Mouse (Mus musculus) heart, postnatal 0 days (tissue): ENCODE measurements around the gene Tns3.

Experiments
- CTCF ChIP-seq: IDR thresholded peaks from 2 replicates; pipeline ENCODE4 v1.5.1; 2016; ENCODE audit warnings: antibody characterized with exemption, control low read depth, low read depth
- EP300 ChIP-seq: IDR thresholded peaks from 2 replicates; pipeline ENCODE4 v1.6.1; 2016; ENCODE audit warnings: antibody characterized with exemption, low read depth

DNA sequence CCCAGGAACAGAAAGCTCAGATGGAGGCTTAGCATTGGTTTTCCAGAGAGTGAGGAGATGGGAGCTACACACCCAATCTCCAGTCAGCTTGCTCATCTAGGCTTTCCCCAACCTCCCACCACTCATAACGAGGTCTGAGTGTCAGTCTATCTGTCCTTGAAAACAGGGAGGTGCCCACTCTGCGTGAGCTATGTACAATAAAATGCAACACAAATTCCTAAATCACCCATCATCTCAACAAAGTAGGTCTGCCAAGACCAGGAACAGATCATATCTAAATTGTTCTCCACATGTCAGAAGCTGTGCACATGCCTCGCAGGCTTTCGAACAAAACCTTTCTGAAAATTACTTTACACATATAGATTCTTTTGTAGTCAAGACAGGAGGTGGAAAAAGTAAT is 134.3 kb downstream of the Tns3 start:
- TF ChIP-seq CTCF = no peak
- TF ChIP-seq EP300 = no peak
